Mouse (Mus musculus): ENCODE measurements at regions not wholly inside any gene's neighbourhood (a gene's known extent, or its start where the extent isn't known, plus 50 kb on each side); places are given as distances from the start of the nearest gene placed in this dataset.
A peak's percentile ranks its signal among the peaks of the same experiment; 100 is the strongest.

- TF ChIP-seq CTCF (IDR thresholded peaks at IDR 0.05; ENCODE audit: low read depth) (no peak), EP300 (IDR thresholded peaks at IDR 0.05; ENCODE audit: low read depth) (0 out of 2 replicates have a peak, but pooled peaks have one; percentile 15)
These were observed 186.9 kb upstream of the Marcks start for GRCm38 (mm10) chr10:37325514-37326167.
